Mouse (Mus musculus): ENCODE data around the gene Zdhhc6. TPM values are rescaled to one million over a fixed set of nuclear protein-coding genes. Genes with fewer than 3 reads are reported as not detected.

Zdhhc6 gene
- polyA plus RNA-seq, 1 experiment from 2014 or later, result 66.3 TPM

- H3K9ac ChIP-seq, result no peak overlapping the region
- no peak for DNase-seq (ENCODE audit: low spot score)
- no peak for ATAC-seq (ENCODE audit: low FRiP score)
- H3K4me1 ChIP-seq (replicated peaks; ENCODE audit: control insufficient read depth, insufficient read depth, low read length), result no peaks in the 10 kb centered on the region
- H3K36me3 ChIP-seq (replicated peaks; ENCODE audit: control insufficient read depth, insufficient read depth), result peaks cover 55% of the 10 kb centered on the region
- WGBS, result 90% methylated on average over 3 of the region's 3 CpGs
- H3K27me3 ChIP-seq (ENCODE audit: control insufficient read depth, insufficient read depth, low read length), result no peaks in the 10 kb centered on the region
- H3K27ac ChIP-seq, result no peak overlapping the region
- H3K9me3 ChIP-seq (ENCODE audit: control insufficient read depth, low read length), result no peaks in the 10 kb centered on the region
- H3K4me3 ChIP-seq (replicated peaks; ENCODE audit: low read length), result no peak overlapping the region
- H3K4me2 ChIP-seq (replicated peaks), result no peak overlapping the region
Observed at GRCm38 (mm10) chr19:55295556-55295955, 20.3 kb downstream of the Zdhhc6 start.

GRCm38 (mm10) chr19:55295075-55295474 lies 20.8 kb downstream of the Zdhhc6 start:
- no peak overlapping the region for H3K9ac ChIP-seq

GRCm38 (mm10) chr19:55293175-55293574 lies 22.7 kb downstream of the Zdhhc6 start:
- Histone ChIP-seq H3K9me3 (ENCODE audit: control insufficient read depth, low read length) (no peaks in the 10 kb centered on the region), H3K27ac (no peak overlapping the region), H3K4me3 (replicated peaks; ENCODE audit: low read length) (no peak overlapping the region), H3K9ac (no peak overlapping the region), H3K4me2 (replicated peaks) (no peak overlapping the region), H3K4me1 (replicated peaks; ENCODE audit: control insufficient read depth, insufficient read depth, low read length) (no peaks in the 10 kb centered on the region), H3K36me3 (replicated peaks; ENCODE audit: control insufficient read depth, insufficient read depth) (peaks cover 48% of the 10 kb centered on the region), H3K27me3 (ENCODE audit: control insufficient read depth, insufficient read depth, low read length) (no peaks in the 10 kb centered on the region)
- DNase-seq (ENCODE audit: low spot score) (no peak), ATAC-seq (ENCODE audit: low FRiP score) (no peak)
- WGBS, result 51% methylated on average over 4 of the region's 4 CpGs

More at GRCm38 (mm10) chr19:55295075-55295474, 20.8 kb downstream of the Zdhhc6 start:
- Histone ChIP-seq H3K4me2 (replicated peaks) (no peak overlapping the region), H3K9me3 (ENCODE audit: control insufficient read depth, low read length) (no peaks in the 10 kb centered on the region), H3K27me3 (ENCODE audit: control insufficient read depth, insufficient read depth, low read length) (no peaks in the 10 kb centered on the region), H3K4me3 (replicated peaks; ENCODE audit: low read length) (no peak overlapping the region), H3K27ac (no peak overlapping the region), H3K4me1 (replicated peaks; ENCODE audit: control insufficient read depth, insufficient read depth, low read length) (no peaks in the 10 kb centered on the region), H3K36me3 (replicated peaks; ENCODE audit: control insufficient read depth, insufficient read depth) (peaks cover 51% of the 10 kb centered on the region)
- ATAC-seq (ENCODE audit: low FRiP score) (no peak), DNase-seq (ENCODE audit: low spot score) (no peak)
- 95% methylated on average over 9 of the region's 9 CpGs for WGBS

DNA sequence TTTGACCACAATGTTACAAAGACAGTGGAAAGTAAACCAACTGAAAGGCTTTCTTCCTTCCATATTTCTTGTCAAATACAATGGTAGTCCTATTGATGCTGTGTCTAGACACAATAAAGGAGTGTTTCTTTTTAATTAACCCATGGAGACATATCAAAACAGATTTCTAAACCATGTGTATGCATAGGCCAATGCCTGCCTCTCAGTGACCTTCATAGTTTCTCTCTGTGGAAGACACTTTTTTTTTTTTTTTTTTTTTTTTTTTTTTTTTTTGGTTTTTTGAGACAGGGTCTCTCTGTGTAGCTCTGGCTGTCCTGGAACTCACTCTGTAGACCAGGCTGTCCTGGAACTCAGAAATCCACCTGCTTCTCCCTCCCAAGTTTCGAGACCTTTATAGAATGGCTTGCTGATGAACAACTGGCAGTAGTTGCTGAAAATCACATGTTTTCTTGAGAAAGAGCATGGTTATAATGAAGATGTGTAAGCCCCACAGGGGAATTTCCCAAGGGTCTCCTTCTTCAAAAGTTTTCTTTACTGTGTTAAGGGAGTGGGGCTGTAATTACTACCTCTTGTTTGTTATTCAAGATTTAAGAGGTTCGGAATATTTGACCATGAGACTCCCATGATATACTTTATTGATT lies 23.5 kb downstream of the Zdhhc6 start:
- Histone ChIP-seq H3K4me2 (replicated peaks) (no peak overlapping the region), H3K27ac (no peak overlapping the region), H3K36me3 (replicated peaks; ENCODE audit: control insufficient read depth, insufficient read depth) (peaks cover 40% of the 10 kb centered on the region), H3K9ac (no peak overlapping the region), H3K4me3 (replicated peaks; ENCODE audit: low read length) (no peak overlapping the region), H3K4me1 (replicated peaks; ENCODE audit: control insufficient read depth, insufficient read depth, low read length) (no peaks in the 10 kb centered on the region), H3K27me3 (ENCODE audit: control insufficient read depth, insufficient read depth, low read length) (no peaks in the 10 kb centered on the region), H3K9me3 (ENCODE audit: control insufficient read depth, low read length) (no peaks in the 10 kb centered on the region)
- DNase-seq (ENCODE audit: low spot score), result no peak
- no peak for ATAC-seq (ENCODE audit: low FRiP score)
- WGBS, result 94% methylated on average over 2 of the region's 2 CpGs

GRCm38 (mm10) chr19:55290621-55291270 lies 25.1 kb downstream of the Zdhhc6 start:
- Histone ChIP-seq H3K27ac (no peak overlapping the region), H3K27me3 (ENCODE audit: control insufficient read depth, insufficient read depth, low read length) (no peaks in the 10 kb centered on the region), H3K36me3 (replicated peaks; ENCODE audit: control insufficient read depth, insufficient read depth) (peaks cover 26% of the 10 kb centered on the region; the same call in 1 of the 2 replicates), H3K9me3 (ENCODE audit: control insufficient read depth, low read length) (no peaks in the 10 kb centered on the region), H3K4me2 (replicated peaks) (no peak overlapping the region), H3K4me3 (replicated peaks; ENCODE audit: low read length) (no peak overlapping the region), H3K4me1 (replicated peaks; ENCODE audit: control insufficient read depth, insufficient read depth, low read length) (no peaks in the 10 kb centered on the region), H3K9ac (no peak overlapping the region)
- no peak for ATAC-seq (ENCODE audit: low FRiP score)
- DNase-seq (ENCODE audit: low spot score), result no peak
- 91% methylated on average over 2 of the region's 2 CpGs for WGBS

- no peak overlapping the region for H3K4me3 ChIP-seq (replicated peaks; ENCODE audit: low read length)
- no peak for DNase-seq (ENCODE audit: low spot score)
- no peak overlapping the region for H3K9ac ChIP-seq
Observed at GRCm38 (mm10) chr19:55288974-55289373, 26.9 kb downstream of the Zdhhc6 start.

GRCm38 (mm10) chr19:55286034-55286433 lies 29.8 kb downstream of the Zdhhc6 start:
- H3K9ac ChIP-seq, result no peak overlapping the region
- no peak for ATAC-seq (ENCODE audit: low FRiP score)
- no peaks in the 10 kb centered on the region for H3K4me1 ChIP-seq (replicated peaks; ENCODE audit: control insufficient read depth, insufficient read depth, low read length)
- no peak overlapping the region for H3K4me3 ChIP-seq (replicated peaks; ENCODE audit: low read length)
- DNase-seq (ENCODE audit: low spot score), result no peak
- H3K36me3 ChIP-seq (replicated peaks; ENCODE audit: control insufficient read depth, insufficient read depth), result peaks cover 14% of the 10 kb centered on the region; the same call in 1 of the 2 replicates
- no peaks in the 10 kb centered on the region for H3K9me3 ChIP-seq (ENCODE audit: control insufficient read depth, low read length)
- H3K27ac ChIP-seq, result no peak overlapping the region
- H3K4me2 ChIP-seq (replicated peaks), result no peak overlapping the region
- H3K27me3 ChIP-seq (ENCODE audit: control insufficient read depth, insufficient read depth, low read length), result no peaks in the 10 kb centered on the region
- WGBS, result 95% methylated on average over 4 of the region's 4 CpGs

More at GRCm38 (mm10) chr19:55288974-55289373, 26.9 kb downstream of the Zdhhc6 start:
- H3K27ac ChIP-seq, result no peak overlapping the region
- peaks cover 14% of the 10 kb centered on the region; the same call in 1 of the 2 replicates for H3K36me3 ChIP-seq (replicated peaks; ENCODE audit: control insufficient read depth, insufficient read depth)
- H3K4me1 ChIP-seq (replicated peaks; ENCODE audit: control insufficient read depth, insufficient read depth, low read length), result no peaks in the 10 kb centered on the region
- no peak overlapping the region for H3K4me2 ChIP-seq (replicated peaks)
- H3K9me3 ChIP-seq (ENCODE audit: control insufficient read depth, low read length), result no peaks in the 10 kb centered on the region
- ATAC-seq (ENCODE audit: low FRiP score), result no peak
- no peaks in the 10 kb centered on the region for H3K27me3 ChIP-seq (ENCODE audit: control insufficient read depth, insufficient read depth, low read length)

- WGBS, result 94% methylated on average over 4 of the region's 4 CpGs
Observed at GRCm38 (mm10) chr19:55284093-55284492, 31.7 kb downstream of the Zdhhc6 start.

DNA sequence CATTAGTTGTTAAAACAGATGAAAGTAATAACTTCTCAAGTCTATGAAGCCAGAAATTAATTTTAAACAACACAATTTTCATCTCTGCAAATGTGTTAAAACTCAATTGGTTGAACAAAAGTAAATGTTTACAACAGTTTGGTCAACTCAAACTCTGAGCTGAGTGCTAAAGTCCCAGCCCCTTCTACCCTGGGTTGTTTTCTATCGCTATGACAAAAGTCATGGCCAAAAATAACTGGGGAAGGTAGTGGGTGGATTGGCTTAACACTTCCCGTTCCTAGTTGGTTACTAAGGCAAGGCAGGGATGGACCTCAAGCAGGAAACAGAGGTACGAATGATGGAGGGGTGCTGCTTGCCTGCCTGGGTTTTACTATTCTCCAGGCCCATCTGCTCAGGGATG lies 39.1 kb downstream of the Zdhhc6 start:
- ATAC-seq (ENCODE audit: low FRiP score) (no peak), DNase-seq (ENCODE audit: low spot score) (no peak)
- no peak overlapping the region for H3K4me3 ChIP-seq (replicated peaks; ENCODE audit: low read length)
- no peak overlapping the region for H3K27ac ChIP-seq
- no peaks in the 10 kb centered on the region; the same call in 1 of the 2 replicates for H3K36me3 ChIP-seq (replicated peaks; ENCODE audit: control insufficient read depth, insufficient read depth)
- H3K4me1 ChIP-seq (replicated peaks; ENCODE audit: control insufficient read depth, insufficient read depth, low read length), result no peaks in the 10 kb centered on the region
- H3K27me3 ChIP-seq (ENCODE audit: control insufficient read depth, insufficient read depth, low read length), result no peaks in the 10 kb centered on the region
- H3K9me3 ChIP-seq (ENCODE audit: control insufficient read depth, low read length), result no peaks in the 10 kb centered on the region
- 88% methylated on average over 3 of the region's 3 CpGs for WGBS
- no peak overlapping the region for H3K9ac ChIP-seq
- H3K4me2 ChIP-seq (replicated peaks), result no peak overlapping the region

More at GRCm38 (mm10) chr19:55284093-55284492, 31.7 kb downstream of the Zdhhc6 start:
- no peak overlapping the region for H3K9ac ChIP-seq
- H3K36me3 ChIP-seq (replicated peaks; ENCODE audit: control insufficient read depth, insufficient read depth), result peaks cover 7% of the 10 kb centered on the region; the same call in 1 of the 2 replicates
- H3K4me2 ChIP-seq (replicated peaks), result no peak overlapping the region
- no peak for DNase-seq (ENCODE audit: low spot score)
- H3K4me3 ChIP-seq (replicated peaks; ENCODE audit: low read length), result no peak overlapping the region
- no peaks in the 10 kb centered on the region for H3K4me1 ChIP-seq (replicated peaks; ENCODE audit: control insufficient read depth, insufficient read depth, low read length)
- ATAC-seq (ENCODE audit: low FRiP score), result no peak
- no peaks in the 10 kb centered on the region for H3K9me3 ChIP-seq (ENCODE audit: control insufficient read depth, low read length)
- no peaks in the 10 kb centered on the region for H3K27me3 ChIP-seq (ENCODE audit: control insufficient read depth, insufficient read depth, low read length)
- no peak overlapping the region for H3K27ac ChIP-seq

Data from hindbrain, embryonic 14.5 days (tissue).